Mouse (Mus musculus): ENCODE measurements around the gene Gm7102. TPM values are rescaled to one million over a fixed set of nuclear protein-coding genes. Genes with fewer than 3 reads are reported as not detected.
"Not testable (repeated sequence)": the region's sequence is repeated elsewhere in the genome, so short reads cannot be mapped to it uniquely, and the experiment has no call there.

Gene Gm7102
- polyA plus RNA-seq (2015; fragmentation: Nextera tagmentation; extraction: Ambion mirVana): 0.22 TPM in 1 of 2 replicates, not detected in the other

DNA sequence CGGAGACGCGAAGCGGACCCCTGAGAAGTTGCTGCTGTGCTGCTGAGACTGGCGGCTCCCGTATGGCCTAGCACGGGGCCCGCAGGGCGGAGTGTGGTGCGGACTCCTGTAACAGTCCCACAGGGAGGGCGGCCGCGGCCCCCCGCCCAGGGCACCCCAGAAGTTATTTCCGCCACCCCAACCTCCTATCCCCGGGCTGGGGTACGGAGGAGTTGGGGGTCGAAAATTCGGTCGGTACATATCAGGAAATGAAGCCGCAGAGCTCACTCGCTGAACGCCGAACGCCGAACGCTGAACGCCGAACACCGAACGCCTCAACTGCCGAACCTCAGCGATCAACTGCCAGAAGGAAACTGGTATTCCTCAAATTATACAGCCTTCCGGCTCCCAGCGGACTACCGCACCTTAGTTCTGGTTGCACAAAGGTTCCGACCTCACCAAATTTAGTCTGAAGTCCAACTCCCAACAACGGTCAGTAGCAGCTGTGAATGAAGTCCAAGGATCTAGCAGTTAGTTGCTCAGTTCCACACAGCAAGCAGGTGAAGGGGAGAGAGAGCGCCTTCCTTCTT lies at the start of gene Gm7102:
Gm7102 (minus strand) TSS at position 554 of the 569 bp plus-strand sequence.
- no peak for ATAC-seq (ENCODE audit: low FRiP score, low read depth)
- H3K4me2 ChIP-seq (replicated peaks): peak within 1 kb of the TSS; percentile 62
- H3K9me3 ChIP-seq: peaks cover 6% of the 10 kb centered on the region; the same call in 1 of the 2 replicates
- WGBS: 23% methylated on average over 39 of the region's 39 CpGs
- peak within 1 kb of the TSS; percentile 55 for H3K9ac ChIP-seq
- no peaks in the 10 kb centered on the region for H3K4me1 ChIP-seq
- peaks cover 11% of the 10 kb centered on the region for H3K27me3 ChIP-seq
- H3K36me3 ChIP-seq: no peaks in the 10 kb centered on the region
- H3K27ac ChIP-seq: no peak within 1 kb of the TSS
- peak within 1 kb of the TSS; percentile 43 for H3K4me3 ChIP-seq

DNA sequence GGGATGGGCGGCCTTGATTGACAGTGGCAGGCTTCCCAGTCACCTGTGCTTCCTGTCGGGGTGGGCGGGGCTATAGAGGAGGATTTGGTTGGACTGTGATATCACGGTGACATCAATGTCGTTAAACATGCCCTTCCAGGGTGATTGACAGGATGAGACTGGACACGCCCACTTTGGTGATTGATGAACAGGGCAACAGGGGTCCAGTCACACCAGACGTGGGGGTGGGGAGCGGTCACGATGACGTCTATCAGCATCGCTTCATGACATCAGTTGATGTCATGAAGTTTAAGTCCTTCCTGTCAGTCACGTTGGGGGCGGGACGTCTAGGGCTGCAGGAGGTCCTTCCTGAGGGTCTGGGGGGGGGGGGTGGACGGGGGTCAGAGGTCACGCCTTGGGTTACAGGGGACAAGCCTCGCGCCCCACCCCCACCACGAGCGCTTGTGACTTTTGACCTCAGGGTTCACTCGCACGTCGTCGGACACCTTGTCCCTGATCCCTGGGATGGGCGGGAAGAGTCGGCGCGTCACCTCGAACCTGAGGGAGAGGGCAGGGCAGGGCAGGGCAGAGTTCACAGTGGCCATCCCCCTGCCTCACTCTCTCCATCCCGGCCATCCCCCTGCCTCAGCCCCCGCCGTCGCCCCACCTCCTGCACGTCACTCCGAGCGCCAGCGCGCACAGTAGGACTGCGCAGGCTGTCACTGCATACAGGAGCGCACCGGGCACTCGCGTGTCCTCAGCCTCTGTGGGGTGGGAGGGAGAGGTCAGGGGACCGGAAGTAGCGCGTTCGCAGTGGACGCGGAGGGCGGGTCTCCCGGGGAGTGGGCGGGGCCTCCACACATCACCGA lies 48.8 kb upstream of the Gm7102 start:
- Histone ChIP-seq H3K4me3 (peak overlapping the region; percentile 58), H3K36me3 (no peaks in the 10 kb centered on the region), H3K9me3 (no peaks in the 10 kb centered on the region), H3K27me3 (0 out of 2 replicates have a peak, but pooled peaks cover 4% of the 10 kb centered on the region), H3K4me1 (no peaks in the 10 kb centered on the region), H3K27ac (no peak overlapping the region), H3K4me2 (replicated peaks) (peak overlapping the region; percentile 65), H3K9ac (no peak overlapping the region)
- WGBS: 34% methylated on average over 50 of the region's 53 CpGs
- ATAC-seq (ENCODE audit: low FRiP score, low read depth): no peak

DNA sequence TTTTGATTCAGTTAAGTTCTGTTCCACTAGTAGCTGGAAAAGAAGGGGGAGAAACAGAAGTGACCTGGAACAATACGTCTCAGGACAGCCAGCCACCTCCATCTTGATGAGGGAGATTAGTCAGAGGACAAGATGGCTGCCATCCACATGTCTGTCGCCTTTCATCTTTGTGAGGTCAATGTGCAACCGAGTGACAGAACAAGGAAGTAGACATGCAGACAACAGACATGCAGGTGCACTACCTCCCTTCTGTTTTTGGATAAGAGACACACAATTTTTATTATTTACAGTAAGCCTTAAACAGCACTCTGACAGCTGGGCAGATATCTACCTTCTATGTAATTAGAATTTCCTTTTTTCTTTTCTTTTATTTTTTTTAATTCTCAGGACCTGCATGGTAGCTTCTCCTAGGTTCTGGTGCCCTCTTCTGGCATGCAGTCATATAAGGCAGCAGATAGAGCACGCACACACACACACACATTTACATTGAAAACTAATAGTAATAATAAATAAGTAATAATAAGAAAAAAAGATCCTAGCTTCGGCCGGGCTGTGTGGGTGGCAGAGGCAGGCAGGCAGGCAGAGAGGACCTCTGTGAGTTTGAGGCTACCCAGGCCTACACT lies 47.7 kb upstream of the Gm7102 start:
- WGBS: 88% methylated on average over 6 of the region's 6 CpGs
- H3K4me2 ChIP-seq (replicated peaks): no peak overlapping the region
- no peak overlapping the region for H3K4me3 ChIP-seq
- no peak overlapping the region for H3K9ac ChIP-seq
- 0 out of 2 replicates have a peak, but pooled peaks cover 4% of the 10 kb centered on the region for H3K27me3 ChIP-seq
- no peaks in the 10 kb centered on the region for H3K9me3 ChIP-seq
- no peak overlapping the region for H3K27ac ChIP-seq
- H3K4me1 ChIP-seq: no peaks in the 10 kb centered on the region
- H3K36me3 ChIP-seq: no peaks in the 10 kb centered on the region
- ATAC-seq (ENCODE audit: low FRiP score, low read depth): no peak

GRCm38 (mm10) chr19:61207506-61207905 lies 31.4 kb upstream of the Gm7102 start:
- H3K4me3 ChIP-seq; ATAC-seq (ENCODE audit: low FRiP score, low read depth); H3K4me1 ChIP-seq; H3K9me3 ChIP-seq; H3K9ac ChIP-seq; H3K4me2 ChIP-seq (replicated peaks); H3K27me3 ChIP-seq; H3K36me3 ChIP-seq; H3K27ac ChIP-seq: not testable (repeated sequence)
- 71% methylated on average over 6 of the region's 6 CpGs for WGBS

DNA sequence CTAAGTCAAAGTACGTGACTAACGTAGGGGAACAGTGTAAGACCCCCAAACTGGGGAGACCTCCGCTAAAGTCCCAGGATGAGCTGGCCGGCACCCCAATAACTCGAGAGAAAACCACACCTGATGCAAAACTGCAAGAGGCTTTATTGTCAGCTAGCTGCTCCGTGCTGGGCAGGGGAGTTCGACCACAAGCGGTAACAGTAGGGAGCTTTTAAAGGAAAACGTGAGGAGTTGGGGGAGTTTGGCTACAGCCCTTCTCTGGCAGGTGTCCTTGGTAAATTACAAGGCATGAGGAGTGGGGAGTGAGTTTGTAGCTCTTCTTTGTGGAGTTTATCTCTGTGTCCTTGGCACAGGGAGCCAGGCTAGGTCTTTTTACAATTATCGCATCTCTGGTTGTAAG lies 23.7 kb upstream of the Gm7102 start:
- Histone ChIP-seq H3K4me2 (replicated peaks) (no peak overlapping the region), H3K4me3 (no peak overlapping the region), H3K36me3 (no peaks in the 10 kb centered on the region), H3K9ac (no peak overlapping the region), H3K9me3 (no peaks in the 10 kb centered on the region), H3K27me3 (no peaks in the 10 kb centered on the region), H3K4me1 (no peaks in the 10 kb centered on the region), H3K27ac (no peak overlapping the region)
- 15% methylated on average over 10 of the region's 10 CpGs for WGBS
- ATAC-seq (ENCODE audit: low FRiP score, low read depth): no peak

DNA sequence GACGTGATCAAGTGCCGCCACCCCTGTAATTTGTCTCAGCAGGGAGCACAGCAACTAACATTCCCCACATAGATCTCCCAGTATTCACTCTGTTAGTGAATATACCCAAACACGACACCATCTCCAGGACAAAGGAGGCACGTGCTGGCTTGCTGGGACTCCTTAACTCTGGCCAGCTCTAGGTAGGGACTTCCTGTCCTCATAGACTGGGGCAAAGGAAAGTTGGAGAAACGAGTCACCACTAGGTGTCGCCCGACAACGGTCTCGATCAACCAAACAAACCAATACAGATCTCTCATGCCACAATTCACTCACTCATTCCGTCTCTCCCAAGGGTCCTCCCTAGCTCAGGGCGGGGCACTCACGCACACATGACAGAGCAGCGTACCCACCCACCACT lies 23.2 kb upstream of the Gm7102 start:
- no peak overlapping the region for H3K4me3 ChIP-seq
- 14% methylated on average over 13 of the region's 13 CpGs for WGBS
- no peak overlapping the region for H3K9ac ChIP-seq
- no peaks in the 10 kb centered on the region for H3K27me3 ChIP-seq
- no peaks in the 10 kb centered on the region for H3K4me1 ChIP-seq
- no peak for ATAC-seq (ENCODE audit: low FRiP score, low read depth)
- H3K4me2 ChIP-seq (replicated peaks): no peak overlapping the region
- no peaks in the 10 kb centered on the region for H3K36me3 ChIP-seq
- no peak overlapping the region for H3K27ac ChIP-seq
- H3K9me3 ChIP-seq: no peaks in the 10 kb centered on the region

- H3K4me1 ChIP-seq; H3K4me3 ChIP-seq; H3K4me2 ChIP-seq (replicated peaks); H3K27ac ChIP-seq; H3K36me3 ChIP-seq; H3K9ac ChIP-seq; H3K27me3 ChIP-seq; ATAC-seq (ENCODE audit: low FRiP score, low read depth): not testable (repeated sequence)
- H3K9me3 ChIP-seq: peaks cover 27% of the 10 kb centered on the region
- 75% methylated on average over 2 of the region's 2 CpGs for WGBS
Measured at GRCm38 (mm10) chr19:61183590-61183989, 7.5 kb upstream of the Gm7102 start, which contains the start of gene Gm6020. Gene Gm6020, plus strand, starts transcription at chr19:61183890.

DNA sequence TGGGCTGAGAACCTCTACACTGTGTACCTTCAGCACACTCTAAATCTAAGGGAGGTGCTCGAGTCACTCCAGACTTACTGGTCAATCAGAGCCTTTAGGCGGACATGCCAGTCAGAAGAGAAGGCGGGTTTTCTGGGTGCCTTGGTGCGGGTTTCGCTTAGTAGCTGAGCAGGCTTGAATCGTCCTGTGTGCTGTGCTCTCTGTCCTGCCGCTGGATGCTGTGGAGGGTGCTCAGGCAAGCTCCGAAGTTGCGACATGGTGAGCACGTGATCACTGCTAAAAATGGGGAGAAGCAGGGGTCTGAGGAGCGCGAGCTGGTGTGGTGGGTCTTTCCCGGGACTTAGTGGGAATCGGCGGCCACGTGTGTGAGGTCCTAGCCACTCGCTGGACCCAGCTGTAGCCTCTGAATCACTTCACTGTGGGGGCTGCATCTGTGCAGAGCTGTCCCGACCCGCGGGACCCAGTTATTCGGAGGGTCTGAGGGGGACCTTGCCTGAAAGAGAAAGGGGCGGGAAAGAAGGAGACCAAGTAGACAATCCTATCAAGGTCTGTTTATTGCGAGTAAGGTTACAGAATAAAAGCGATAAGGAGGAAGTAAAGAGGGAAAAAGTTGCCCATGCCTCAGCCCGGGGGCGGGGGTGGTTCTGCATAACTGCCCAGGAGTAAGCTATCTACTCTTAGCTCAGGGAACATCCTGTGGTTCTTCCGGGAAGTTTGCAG lies 24.2 kb downstream of the Gm7102 start:
- H3K4me1 ChIP-seq: no peaks in the 10 kb centered on the region
- ATAC-seq (ENCODE audit: low FRiP score, low read depth): peak; percentile 19; the same call in 1 of the 2 replicates
- H3K9me3 ChIP-seq: no peaks in the 10 kb centered on the region
- WGBS: 8% methylated on average over 27 of the region's 27 CpGs
- peak overlapping the region; percentile 55 for H3K9ac ChIP-seq
- H3K27ac ChIP-seq: no peak overlapping the region
- H3K36me3 ChIP-seq: no peaks in the 10 kb centered on the region
- peak overlapping the region; percentile 43 for H3K4me3 ChIP-seq
- peak overlapping the region; percentile 73 for H3K4me2 ChIP-seq (replicated peaks)
- peaks cover 20% of the 10 kb centered on the region for H3K27me3 ChIP-seq

GRCm38 (mm10) chr19:61151372-61151700 lies 24.8 kb downstream of the Gm7102 start:
- Histone ChIP-seq H3K4me1 (no peaks in the 10 kb centered on the region), H3K9me3 (no peaks in the 10 kb centered on the region), H3K27ac (no peak overlapping the region), H3K36me3 (no peaks in the 10 kb centered on the region), H3K4me2 (replicated peaks) (peak overlapping the region; percentile 73), H3K9ac (peak overlapping the region; percentile 55), H3K4me3 (peak overlapping the region; percentile 43), H3K27me3 (peaks cover 20% of the 10 kb centered on the region)
- 8% methylated on average over 8 of the region's 8 CpGs for whole genome bisulfite sequencing
- ATAC-seq (ENCODE audit: low FRiP score, low read depth): peak; percentile 36; the same call in 1 of the 2 replicates

DNA sequence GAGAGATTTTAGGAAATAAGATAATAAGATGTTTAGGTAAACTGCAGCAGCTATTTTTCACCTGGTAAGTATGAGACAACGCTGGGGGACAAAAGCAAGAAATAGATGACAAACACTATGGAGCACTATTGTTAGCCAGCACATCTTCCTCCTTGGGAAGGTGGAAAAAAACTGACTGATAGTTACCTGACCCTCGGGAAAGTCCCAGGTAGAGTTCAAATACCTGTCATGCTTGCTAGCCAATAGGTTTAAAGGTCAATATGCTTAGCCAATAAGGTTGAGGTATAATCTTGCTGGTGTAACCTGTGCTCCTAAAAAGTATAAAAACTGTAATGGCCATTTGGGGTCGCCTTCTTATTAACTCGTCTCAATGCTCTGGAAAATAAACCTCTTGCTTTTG lies 34.8 kb downstream of the Gm7102 start:
- H3K9me3 ChIP-seq: no peaks in the 10 kb centered on the region
- peaks cover 8% of the 10 kb centered on the region for H3K4me1 ChIP-seq
- peak overlapping the region; percentile 69 for H3K4me2 ChIP-seq (replicated peaks)
- peak overlapping the region; percentile 81 for H3K4me3 ChIP-seq
- WGBS: 24% methylated on average over 4 of the region's 4 CpGs
- H3K36me3 ChIP-seq: no peaks in the 10 kb centered on the region; the same call in 1 of the 2 replicates
- H3K9ac ChIP-seq: peak overlapping the region; percentile 86
- no peaks in the 10 kb centered on the region for H3K27me3 ChIP-seq
- H3K27ac ChIP-seq: no peak overlapping the region
- no peak for ATAC-seq (ENCODE audit: low FRiP score, low read depth)

GRCm38 (mm10) chr19:61140342-61141206 lies 35.5 kb downstream of the Gm7102 start, which contains the start of gene Zfp950:
Gene Zfp950, minus strand, starts transcription at chr19:61140840.
- H3K9ac ChIP-seq: peak within 1 kb of the TSS; percentile 86
- H3K36me3 ChIP-seq: no peaks in the 10 kb centered on the region; the same call in none of the 2 replicates
- H3K4me2 ChIP-seq (replicated peaks): peak within 1 kb of the TSS; percentile 69
- no peaks in the 10 kb centered on the region for H3K9me3 ChIP-seq
- H3K27me3 ChIP-seq: no peaks in the 10 kb centered on the region
- ATAC-seq (ENCODE audit: low FRiP score, low read depth): peak; percentile 99
- under 1% methylated on average over 18 of the region's 18 CpGs for WGBS
- 0 out of 2 replicates have a peak within 1 kb of the TSS, but pooled peaks have one; percentile 52 for H3K27ac ChIP-seq
- H3K4me1 ChIP-seq: peaks cover 8% of the 10 kb centered on the region
- peak within 1 kb of the TSS; percentile 81 for H3K4me3 ChIP-seq
